Mouse (Mus musculus): ENCODE results near the gene Trpv4. TPM values are rescaled to one million over a fixed set of nuclear protein-coding genes. Genes with fewer than 3 reads are reported as not detected.

Gene Trpv4
- total RNA-seq, 2 experiments from 2014 or later: 0.64 to 0.79 TPM

GRCm38 (mm10) chr5:114639645-114639957 is 18.6 kb downstream of the Trpv4 start:
- intact Hi-C loops (cut with DNase I): loop anchor here (2.0 to 5.0 kb wide), 2 partner anchors 27 to 53 kb away; partner anchors contain the start of gene Gltp
- no peak for DNase-seq (ENCODE audit: extremely low spot score in 1 of 2, low spot score in 2 of 2)

- intact Hi-C loops (cut with DNase I): loop anchor here (2.0 to 5.0 kb wide), 2 partner anchors 28 to 53 kb away; partner anchors contain the start of gene Gltp
- peak; percentile 82 to 87 for DNase-seq (ENCODE audit: extremely low spot score in 1 of 2, low spot score in 2 of 2)
Measured at GRCm38 (mm10) chr5:114638769-114639644, 19.2 kb downstream of the Trpv4 start.

GRCm38 (mm10) chr5:114636091-114636490 is 22.1 kb downstream of the Trpv4 start:
- intact Hi-C loops (cut with DNase I): loop anchor here (5.0 kb wide), 1 partner anchor 56 kb away; the partner anchor contains the start of gene Gltp
- no peak for DNase-seq (ENCODE audit: extremely low spot score in 1 of 2, low spot score in 2 of 2)

- intact Hi-C loops (cut with DNase I): no loop called here
- DNase-seq (ENCODE audit: extremely low spot score in 1 of 2, low spot score in 2 of 2): no peak
Measured at GRCm38 (mm10) chr5:114631336-114631735, 26.9 kb downstream of the Trpv4 start.

GRCm38 (mm10) chr5:114625590-114625989 is 32.6 kb downstream of the Trpv4 start:
- DNase-seq (ENCODE audit: extremely low spot score in 1 of 2, low spot score in 2 of 2): peak in 1 of 2 experiments; percentile 79
- intact Hi-C loops (cut with DNase I): loop anchor here (5.0 kb wide), 1 partner anchor 42 kb away; no protein-coding TSS in a partner anchor

- intact Hi-C loops (cut with DNase I): no loop called here
- no peak for DNase-seq (ENCODE audit: extremely low spot score in 1 of 2, low spot score in 2 of 2)
Measured at GRCm38 (mm10) chr5:114620305-114620704, 37.9 kb downstream of the Trpv4 start.

GRCm38 (mm10) chr5:114618851-114619250 is 39.4 kb downstream of the Trpv4 start:
- intact Hi-C loops (cut with DNase I): loop anchor here (5.0 kb wide), 1 partner anchor 152 kb away; no protein-coding TSS in a partner anchor
- DNase-seq (ENCODE audit: extremely low spot score in 1 of 2, low spot score in 2 of 2): peak; percentile 72 to 77

GRCm38 (mm10) chr5:114617809-114618208 is 40.4 kb downstream of the Trpv4 start:
- no peak for DNase-seq (ENCODE audit: extremely low spot score in 1 of 2, low spot score in 2 of 2)
- intact Hi-C loops (cut with DNase I): loop anchor here (5.0 kb wide), 1 partner anchor 151 kb away; no protein-coding TSS in a partner anchor

- no peak for DNase-seq (ENCODE audit: extremely low spot score in 1 of 2, low spot score in 2 of 2)
- intact Hi-C loops (cut with DNase I): loop anchor here (5.0 kb wide), 1 partner anchor 149 kb away; no protein-coding TSS in a partner anchor
Measured at GRCm38 (mm10) chr5:114616336-114617061, 41.7 kb downstream of the Trpv4 start.

GRCm38 (mm10) chr5:114614863-114615262 is 43.4 kb downstream of the Trpv4 start:
- intact Hi-C loops (cut with DNase I): loop anchor here (5.0 kb wide), 1 partner anchor 148 kb away; no protein-coding TSS in a partner anchor
- no peak for DNase-seq (ENCODE audit: extremely low spot score in 1 of 2, low spot score in 2 of 2)

GRCm38 (mm10) chr5:114611968-114612608 is 46.1 kb downstream of the Trpv4 start:
- intact Hi-C loops (cut with DNase I): no loop called here
- no peak for DNase-seq (ENCODE audit: extremely low spot score in 1 of 2, low spot score in 2 of 2)

- intact Hi-C loops (cut with DNase I): no loop called here
- DNase-seq (ENCODE audit: extremely low spot score in 1 of 2, low spot score in 2 of 2): no peak
Measured at GRCm38 (mm10) chr5:114611256-114611655, 47.0 kb downstream of the Trpv4 start.

GRCm38 (mm10) chr5:114608516-114608915 is 49.7 kb downstream of the Trpv4 start:
- peak; percentile 72 to 85 for DNase-seq (ENCODE audit: extremely low spot score in 1 of 2, low spot score in 2 of 2)
- intact Hi-C loops (cut with DNase I): loop anchor here (5.0 kb wide), 1 partner anchor 146 kb away; no protein-coding TSS in a partner anchor

GRCm38 (mm10) chr5:114607651-114608050 is 50.6 kb downstream of the Trpv4 start:
- peak; percentile 81 to 83 for DNase-seq (ENCODE audit: extremely low spot score in 1 of 2, low spot score in 2 of 2)
- intact Hi-C loops (cut with DNase I): loop anchor here (5.0 kb wide), 1 partner anchor 145 kb away; no protein-coding TSS in a partner anchor

- DNase-seq (ENCODE audit: extremely low spot score in 1 of 2, low spot score in 2 of 2): no peak
- intact Hi-C loops (cut with DNase I): loop anchor here (5.0 kb wide), 1 partner anchor 144 kb away; no protein-coding TSS in a partner anchor
Measured at GRCm38 (mm10) chr5:114605981-114606380, 52.2 kb downstream of the Trpv4 start.

GRCm38 (mm10) chr5:114604781-114605290 is 53.4 kb downstream of the Trpv4 start:
- intact Hi-C loops (cut with DNase I): loop anchor here (5.0 kb wide), 1 partner anchor 143 kb away; no protein-coding TSS in a partner anchor
- no peak for DNase-seq (ENCODE audit: extremely low spot score in 1 of 2, low spot score in 2 of 2)

GRCm38 (mm10) chr5:114603975-114604374 is 54.2 kb downstream of the Trpv4 start:
- DNase-seq (ENCODE audit: extremely low spot score in 1 of 2, low spot score in 2 of 2): no peak
- intact Hi-C loops (cut with DNase I): no loop called here

- no peak for DNase-seq (ENCODE audit: extremely low spot score in 1 of 2, low spot score in 2 of 2)
- intact Hi-C loops (cut with DNase I): no loop called here
Measured at GRCm38 (mm10) chr5:114602012-114602411, 56.2 kb downstream of the Trpv4 start.
